Mouse (Mus musculus) midbrain, embryonic 10.5 days (tissue): Measurements from ENCODE around the gene Scn8a. TPM values are rescaled to one million over a fixed set of nuclear protein-coding genes. Genes with fewer than 3 reads are reported as not detected.

ENCODE experiments used
- DNase-seq: peaks from one replicate; pipeline ENCODE4 v3.0.0-alpha.2; 2017; ENCODE audit warnings: low spot score
- H3K27ac ChIP-seq: fragments of 300-500 bp; sonication (generic); replicated peaks from 2 replicates; pipeline ENCODE4 v1.5.1; 2016; ENCODE audit warnings: mild to moderate bottlenecking
- H3K27me3 ChIP-seq: fragments of 300-500 bp; sonication (generic); 2 replicates; pipeline ENCODE4 v1.6.1; 2016; ENCODE audit warnings: low read depth, mild to moderate bottlenecking; ENCODE audit not compliant: poor library complexity, severe bottlenecking
- H3K36me3 ChIP-seq: fragments of 300-500 bp; sonication (generic); 2 replicates; pipeline ENCODE4 v1.6.1; 2016; ENCODE audit warnings: mild to moderate bottlenecking, moderate library complexity
- H3K4me1 ChIP-seq: fragments of 300-500 bp; sonication (generic); 2 replicates; pipeline ENCODE4 v1.6.1; 2016
- H3K4me3 ChIP-seq: fragments of 300-500 bp; sonication (generic); 2 replicates; pipeline ENCODE4 v1.5.1; 2016; ENCODE audit warnings: mild to moderate bottlenecking, moderate library complexity
- H3K9me3 ChIP-seq: fragments of 300-500 bp; sonication (generic); replicated peaks from 2 replicates; pipeline ENCODE4 v1.6.1; 2016; ENCODE audit warnings: mild to moderate bottlenecking
- WGBS: fragments of 180-500 bp; shearing (Covaris S2); methylation state at CpG from one replicate; pipeline ENCODE4 v1.1.7; 2016; 5-methylcytosine and 5-hydroxymethylcytosine counted together
- polyA plus RNA-seq: library from polyadenylated mRNA; unstranded; fragments of >200 nt; fragmentation: Nextera tagmentation; extraction: Ambion mirVana; gene quantifications from 2 replicates; pipeline ENCODE4 v1.2.1, GENCODE M21; 2016

Scn8a gene
- polyA plus RNA-seq, 1 experiment from 2014 or later = 10.6 TPM

GRCm38 (mm10) chr15:100845049-100845879, 24.4 kb upstream of the Scn8a start:
- H3K9me3 ChIP-seq = peaks cover 6% of the 10 kb centered on the region; the same call in 1 of the 2 replicates
- DNase-seq = peak; percentile 52
- H3K4me1 ChIP-seq = peaks cover 12% of the 10 kb centered on the region
- H3K27ac ChIP-seq = peak overlapping the region; percentile 23
- H3K27me3 ChIP-seq = no peaks in the 10 kb centered on the region
- no peak overlapping the region for H3K4me3 ChIP-seq
- H3K36me3 ChIP-seq = no peaks in the 10 kb centered on the region
- WGBS = 65% methylated on average over 26 of the region's 26 CpGs

GRCm38 (mm10) chr15:100847193-100847592, 22.5 kb upstream of the Scn8a start:
- Histone ChIP-seq H3K27me3 (no peaks in the 10 kb centered on the region), H3K4me1 (peaks cover 12% of the 10 kb centered on the region), H3K9me3 (peaks cover 6% of the 10 kb centered on the region; the same call in 1 of the 2 replicates), H3K27ac (no peak overlapping the region), H3K4me3 (no peak overlapping the region), H3K36me3 (no peaks in the 10 kb centered on the region)
- no peak for DNase-seq
- 89% methylated on average over 6 of the region's 6 CpGs for WGBS

- Histone ChIP-seq H3K27me3 (peaks cover 3% of the 10 kb centered on the region; the same call in 1 of the 2 replicates), H3K4me1 (no peaks in the 10 kb centered on the region), H3K4me3 (no peak overlapping the region), H3K36me3 (no peaks in the 10 kb centered on the region), H3K9me3 (no peaks in the 10 kb centered on the region), H3K27ac (no peak overlapping the region)
- no peak for DNase-seq
- WGBS = 85% methylated on average over 3 of the region's 3 CpGs
Measured at GRCm38 (mm10) chr15:100857586-100857985, 12.1 kb upstream of the Scn8a start.

- Histone ChIP-seq H3K4me1 (no peaks in the 10 kb centered on the region), H3K9me3 (no peaks in the 10 kb centered on the region), H3K4me3 (no peak overlapping the region), H3K36me3 (no peaks in the 10 kb centered on the region), H3K27me3 (peaks cover 3% of the 10 kb centered on the region; the same call in 1 of the 2 replicates), H3K27ac (no peak overlapping the region)
- no peak for DNase-seq
- 43% methylated on average over 5 of the region's 5 CpGs for WGBS
Measured at GRCm38 (mm10) chr15:100860856-100861255, 8.8 kb upstream of the Scn8a start.

- Histone ChIP-seq H3K27me3 (peaks cover 23% of the 10 kb centered on the region), H3K27ac (no peak overlapping the region), H3K4me3 (no peak overlapping the region), H3K9me3 (no peaks in the 10 kb centered on the region; the same call in 1 of the 2 replicates), H3K4me1 (peaks cover 5% of the 10 kb centered on the region), H3K36me3 (no peaks in the 10 kb centered on the region)
- 39% methylated on average over 3 of the region's 3 CpGs for WGBS
- DNase-seq = no peak
Measured at GRCm38 (mm10) chr15:100865556-100865955, 4.1 kb upstream of the Scn8a start.

- Histone ChIP-seq H3K4me3 (peak overlapping the region; percentile 78), H3K9me3 (no peaks in the 10 kb centered on the region; the same call in 1 of the 2 replicates), H3K36me3 (no peaks in the 10 kb centered on the region), H3K4me1 (peaks cover 31% of the 10 kb centered on the region), H3K27ac (peak overlapping the region; percentile 76), H3K27me3 (peaks cover 54% of the 10 kb centered on the region)
- DNase-seq = peak; percentile 79
- WGBS = 5% methylated on average over 65 of the region's 66 CpGs
Measured at GRCm38 (mm10) chr15:100870001-100870774, 530 bp downstream of the Scn8a start.

- H3K36me3 ChIP-seq = no peaks in the 10 kb centered on the region
- H3K27ac ChIP-seq = peak overlapping the region; percentile 94
- 21% methylated on average over 50 of the region's 69 CpGs for WGBS
- H3K27me3 ChIP-seq = peaks cover 54% of the 10 kb centered on the region
- H3K9me3 ChIP-seq = no peaks in the 10 kb centered on the region; the same call in 1 of the 2 replicates
- peak; percentile 59 for DNase-seq
- peak overlapping the region; percentile 78 for H3K4me3 ChIP-seq
- H3K4me1 ChIP-seq = peaks cover 31% of the 10 kb centered on the region
Measured at GRCm38 (mm10) chr15:100870775-100871106, 1.1 kb downstream of the Scn8a start.

GRCm38 (mm10) chr15:100871107-100872011, 1.7 kb downstream of the Scn8a start:
- Histone ChIP-seq H3K36me3 (no peaks in the 10 kb centered on the region), H3K4me1 (peaks cover 31% of the 10 kb centered on the region), H3K9me3 (no peaks in the 10 kb centered on the region; the same call in 1 of the 2 replicates), H3K4me3 (peak overlapping the region; percentile 78), H3K27ac (peak overlapping the region; percentile 94), H3K27me3 (peaks cover 54% of the 10 kb centered on the region)
- DNase-seq = peak; percentile 64
- WGBS = under 1% methylated on average over 52 of the region's 53 CpGs

GRCm38 (mm10) chr15:100873155-100873554, 3.5 kb downstream of the Scn8a start:
- peak overlapping the region; percentile 78; the same call in 1 of the 2 replicates for H3K4me3 ChIP-seq
- peaks cover 54% of the 10 kb centered on the region for H3K27me3 ChIP-seq
- H3K36me3 ChIP-seq = no peaks in the 10 kb centered on the region
- H3K9me3 ChIP-seq = no peaks in the 10 kb centered on the region
- no peak overlapping the region for H3K27ac ChIP-seq
- 5% methylated on average over 16 of the region's 16 CpGs for WGBS
- DNase-seq = peak; percentile 77
- peaks cover 31% of the 10 kb centered on the region for H3K4me1 ChIP-seq

- DNase-seq = no peak
- Histone ChIP-seq H3K9me3 (no peaks in the 10 kb centered on the region), H3K4me3 (no peak overlapping the region), H3K27ac (no peak overlapping the region), H3K36me3 (no peaks in the 10 kb centered on the region), H3K27me3 (peaks cover 4% of the 10 kb centered on the region), H3K4me1 (peaks cover 14% of the 10 kb centered on the region)
- WGBS = 80% methylated on average over 15 of the region's 15 CpGs
Measured at GRCm38 (mm10) chr15:100879073-100879472, 9.4 kb downstream of the Scn8a start.

GRCm38 (mm10) chr15:100881385-100881784, 11.7 kb downstream of the Scn8a start:
- no peak overlapping the region for H3K27ac ChIP-seq
- H3K36me3 ChIP-seq = no peaks in the 10 kb centered on the region
- 87% methylated on average over 5 of the region's 5 CpGs for WGBS
- H3K4me1 ChIP-seq = peaks cover 14% of the 10 kb centered on the region
- no peak for DNase-seq
- H3K4me3 ChIP-seq = no peak overlapping the region
- H3K27me3 ChIP-seq = no peaks in the 10 kb centered on the region
- no peaks in the 10 kb centered on the region; the same call in 1 of the 2 replicates for H3K9me3 ChIP-seq

GRCm38 (mm10) chr15:100884481-100884880, 14.8 kb downstream of the Scn8a start:
- DNase-seq = no peak
- Histone ChIP-seq H3K27me3 (no peaks in the 10 kb centered on the region), H3K4me1 (peaks cover 9% of the 10 kb centered on the region), H3K36me3 (no peaks in the 10 kb centered on the region), H3K4me3 (no peak overlapping the region), H3K9me3 (no peaks in the 10 kb centered on the region; the same call in 1 of the 2 replicates), H3K27ac (no peak overlapping the region)
- WGBS = 93% methylated on average over 6 of the region's 6 CpGs
